Mouse (Mus musculus) lung, adult 2 months (tissue): ENCODE results near the gene Sap30. TPM values are rescaled to one million over a fixed set of nuclear protein-coding genes. Genes with fewer than 3 reads are reported as not detected.
"Not testable (repeated sequence)": the region's sequence is repeated elsewhere in the genome, so short reads cannot be mapped to it uniquely, and the experiment has no call there.

ENCODE experiments used
- DNase-seq: peaks from one replicate; pipeline ENCODE4 v3.0.0; 2022
- H3K4me1 ChIP-seq: fragments of 200-500 bp; 2 replicates; pipeline ENCODE4 v1.6.1; 2011; ENCODE audit warnings: low read length; ENCODE audit not compliant: control insufficient read depth, insufficient read depth
- H3K4me3 ChIP-seq: fragments of 200-500 bp; replicated peaks from 2 replicates; pipeline ENCODE3; 2011; ENCODE audit warnings: low read depth, mild to moderate bottlenecking, control low read depth, low read length; ENCODE audit errors: extremely low read depth
- CTCF ChIP-seq: fragments of 200-500 bp; IDR thresholded peaks from 2 replicates; pipeline ENCODE4 v1.5.1; 2011; ENCODE audit warnings: mild to moderate bottlenecking, low read length, control low read depth; ENCODE audit not compliant: insufficient read depth
- POLR2A ChIP-seq: fragments of 200-500 bp; IDR thresholded peaks from 2 replicates; pipeline ENCODE4 v1.6.1; 2011; ENCODE audit warnings: low read depth, mild to moderate bottlenecking, control low read depth, low read length, borderline replicate concordance; ENCODE audit errors: extremely low read depth
- WGBS: fragments of 180-500 bp; shearing (Covaris S2); methylation state at CpG from one replicate; pipeline ENCODE4 v1.1.7; 2018; 5-methylcytosine and 5-hydroxymethylcytosine counted together
- polyA plus RNA-seq: library from polyadenylated mRNA; depleted of rRNA; stranded (reverse); fragments of >200 nt; gene quantifications from 2 replicates; pipeline ENCODE4 v1.2.3, GENCODE M21; 2012; rRNA removed

Gene Sap30
- polyA plus RNA-seq, 1 experiment = 6.3 TPM

DNA sequence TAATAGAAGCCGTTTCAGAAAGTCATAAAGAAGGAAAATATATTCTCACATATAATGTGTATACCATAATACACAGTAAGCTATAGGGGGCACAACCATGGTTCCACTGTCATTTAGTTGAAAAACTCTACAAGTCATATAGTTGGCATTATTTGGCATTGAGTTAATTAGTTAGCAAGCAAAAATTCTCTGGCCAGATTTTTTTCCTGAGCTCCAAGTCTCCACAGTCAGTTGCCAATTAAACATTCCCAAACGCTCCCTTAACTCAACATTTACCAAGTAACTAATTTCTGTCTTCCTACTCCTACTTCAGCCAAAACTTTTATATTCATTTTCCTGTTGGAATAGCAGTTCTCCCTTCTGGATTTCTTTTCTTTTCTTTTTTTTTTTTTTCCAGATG lies 34.3 kb downstream of the Sap30 start:
- Histone ChIP-seq H3K4me1 (no peaks in the 10 kb centered on the region), H3K4me3 (no peak overlapping the region)
- TF ChIP-seq POLR2A (no peak), CTCF (no peak)
- WGBS = 76% methylated on average over 2 of the region's 2 CpGs
- no peak for DNase-seq

DNA sequence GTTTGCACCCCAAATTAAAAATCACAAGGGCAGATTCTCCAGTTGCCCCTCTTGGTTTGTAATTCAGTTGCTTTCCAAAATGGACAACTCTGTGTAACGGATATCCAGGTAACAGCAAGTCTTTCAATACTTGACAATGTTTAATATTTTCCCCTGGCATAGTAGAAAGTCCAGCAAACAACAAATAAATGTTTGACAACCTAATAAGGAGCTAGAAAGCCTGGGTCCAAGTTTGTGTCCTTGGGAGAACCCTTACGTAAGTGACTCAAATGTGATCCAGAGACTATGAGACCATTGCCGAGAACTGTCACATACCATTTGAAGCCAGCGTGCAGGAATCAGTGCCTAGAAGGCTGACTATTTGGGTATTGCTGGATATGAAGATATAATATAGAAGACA lies 35.8 kb downstream of the Sap30 start:
- WGBS = 91% methylated on average over 4 of the region's 4 CpGs

DNA sequence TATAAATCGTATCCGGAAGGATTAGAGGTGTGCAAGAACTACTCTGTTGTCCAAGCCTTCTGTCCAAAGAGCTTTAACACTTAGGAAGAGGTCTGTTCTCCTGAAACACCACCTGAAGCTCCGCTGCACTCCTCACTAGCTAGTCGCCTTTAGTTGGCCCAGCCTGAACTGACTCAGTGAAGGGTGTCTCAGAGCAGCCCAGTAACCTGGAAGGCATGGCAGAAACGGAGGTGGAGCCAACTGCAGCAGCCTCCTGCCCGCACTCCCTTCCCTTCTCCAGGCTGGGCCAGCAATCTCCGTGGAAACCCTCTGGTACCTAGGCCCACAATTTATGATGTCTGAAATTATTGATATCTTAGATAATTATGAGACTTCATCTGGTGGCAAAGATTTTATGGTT lies 36.9 kb downstream of the Sap30 start:
- H3K4me3 ChIP-seq = no peak overlapping the region
- H3K4me1 ChIP-seq = no peaks in the 10 kb centered on the region
- TF ChIP-seq CTCF (no peak), POLR2A (no peak)
- DNase-seq = no peak
- WGBS = 85% methylated on average over 7 of the region's 7 CpGs

More for the DNA sequence above, 35.8 kb downstream of the Sap30 start:
- DNase-seq = no peak
- TF ChIP-seq POLR2A (no peak), CTCF (no peak)
- Histone ChIP-seq H3K4me3 (no peak overlapping the region), H3K4me1 (no peaks in the 10 kb centered on the region)

GRCm38 (mm10) chr8:57445901-57446300 lies 41.8 kb downstream of the Sap30 start:
- H3K4me1 ChIP-seq, H3K4me3 ChIP-seq, DNase-seq: not testable (repeated sequence)
- 74% methylated on average over 5 of the region's 5 CpGs for WGBS

DNA sequence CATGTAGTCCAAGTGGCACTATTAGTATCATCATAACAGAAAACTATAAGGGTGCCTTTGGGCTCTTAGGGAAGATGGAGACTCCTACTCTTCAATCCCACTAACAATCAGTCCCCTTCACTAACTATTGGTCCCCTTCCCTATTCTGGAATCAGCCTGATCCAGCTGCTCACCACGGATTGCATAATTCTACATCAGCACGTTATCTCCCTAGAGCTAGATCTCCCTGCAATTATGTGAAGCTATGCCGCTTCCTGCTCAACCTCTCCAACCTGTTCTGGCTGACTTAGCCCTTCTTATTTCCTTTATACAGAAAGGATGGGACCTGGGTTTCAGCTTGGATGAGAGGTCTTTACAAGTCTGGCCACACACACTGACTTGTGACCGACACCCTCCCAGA lies 44.4 kb downstream of the Sap30 start:
- H3K4me1 ChIP-seq = no peaks in the 10 kb centered on the region
- WGBS = 65% methylated on average over 4 of the region's 4 CpGs
- H3K4me3 ChIP-seq = no peak overlapping the region
- DNase-seq = no peak
- TF ChIP-seq POLR2A = no peak
- no peak for TF ChIP-seq CTCF

GRCm38 (mm10) chr8:57441556-57441955 lies 46.1 kb downstream of the Sap30 start:
- 86% methylated on average over 5 of the region's 5 CpGs for WGBS
- DNase-seq = no peak
- no peak overlapping the region for H3K4me3 ChIP-seq
- TF ChIP-seq CTCF = no peak
- TF ChIP-seq POLR2A = no peak
- no peaks in the 10 kb centered on the region for H3K4me1 ChIP-seq

- 44% methylated on average over 4 of the region's 4 CpGs for WGBS
- Histone ChIP-seq H3K4me3 (no peak overlapping the region), H3K4me1 (no peaks in the 10 kb centered on the region)
- DNase-seq = no peak
- TF ChIP-seq CTCF (no peak), POLR2A (no peak)
These were observed 46.5 kb downstream of the Sap30 start for GRCm38 (mm10) chr8:57441131-57441530.

GRCm38 (mm10) chr8:57436437-57436796 lies 51.2 kb downstream of the Sap30 start:
- Histone ChIP-seq H3K4me3 (no peak overlapping the region), H3K4me1 (no peaks in the 10 kb centered on the region)
- 86% methylated on average over 9 of the region's 9 CpGs for WGBS
- no peak for DNase-seq
- TF ChIP-seq POLR2A (no peak), CTCF (no peak)

DNA sequence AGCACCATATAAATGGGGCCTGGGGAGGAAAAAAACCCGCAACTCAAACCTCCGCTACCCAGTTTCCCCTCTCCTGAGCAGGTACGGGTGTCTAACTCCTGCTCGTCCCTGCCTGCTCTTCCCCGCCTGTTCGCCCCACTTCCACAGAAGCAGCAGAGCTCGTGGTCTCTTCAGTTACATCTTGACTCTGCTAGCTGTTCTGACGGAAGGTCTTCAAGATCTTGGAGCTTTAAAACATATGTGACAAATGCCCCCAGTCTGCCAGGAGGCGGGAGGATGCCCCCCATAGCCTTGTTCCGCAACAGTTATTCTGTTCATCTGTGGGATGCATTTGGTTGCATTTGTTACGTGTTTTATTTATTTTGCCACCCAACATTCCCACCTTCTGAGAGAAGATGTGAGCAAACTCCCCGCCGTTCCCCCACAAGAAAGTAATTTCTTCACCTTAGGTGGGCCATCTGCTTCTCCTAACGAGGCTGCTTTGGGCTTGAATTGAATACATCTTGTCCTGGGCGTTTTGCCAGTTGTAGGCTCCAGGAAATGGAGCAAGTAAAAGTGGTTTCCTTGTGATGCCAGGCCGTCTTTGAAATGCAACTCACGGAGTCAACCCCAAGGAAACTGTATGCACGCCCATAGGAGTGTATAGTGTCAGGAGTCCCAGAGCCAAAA lies 51.8 kb downstream of the Sap30 start:
- TF ChIP-seq POLR2A (no peak), CTCF (no peak)
- Histone ChIP-seq H3K4me1 (no peaks in the 10 kb centered on the region), H3K4me3 (no peak overlapping the region)
- DNase-seq = no peak
- WGBS = 38% methylated on average over 18 of the region's 18 CpGs

DNA sequence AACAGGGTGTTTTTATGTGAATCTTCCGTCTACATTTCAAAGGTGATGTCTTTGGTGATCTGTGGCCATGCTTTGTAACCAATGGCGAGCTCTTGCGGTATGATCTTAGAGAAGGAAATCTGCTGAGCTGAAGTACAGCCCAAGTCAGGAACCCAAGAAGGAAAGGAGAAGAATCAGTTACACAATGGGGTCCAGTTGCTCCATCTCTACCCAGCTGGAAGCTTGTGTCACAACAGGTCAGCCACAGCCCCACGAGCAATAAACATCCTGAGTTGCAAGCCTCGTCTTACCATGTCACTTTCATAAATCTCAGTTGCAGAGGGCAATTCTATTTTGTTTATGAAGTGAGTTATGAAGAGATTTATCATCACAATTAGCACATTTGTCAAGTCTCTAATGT lies 54.9 kb downstream of the Sap30 start:
- DNase-seq = no peak
- TF ChIP-seq CTCF (no peak), POLR2A (no peak)
- H3K4me3 ChIP-seq = no peak overlapping the region
- WGBS = 61% methylated on average over 5 of the region's 5 CpGs
- peaks cover 2% of the 10 kb centered on the region; the same call in 1 of the 2 replicates for H3K4me1 ChIP-seq

Other genes starting within 250 kb of the Sap30 start
- 0.21 and 0.28 TPM in 2 replicates for gene Hand2, start 166.9 kb downstream of the Sap30 start, polyA plus RNA-seq
- 0.64 and 0.68 TPM in 2 replicates for gene Scrg1, start 31.9 kb downstream of the Sap30 start, polyA plus RNA-seq
- 4.0 and 5.8 TPM in 2 replicates for gene Hmgb2, start 24.0 kb upstream of the Sap30 start, polyA plus RNA-seq
- 2.0 and 2.1 TPM in 2 replicates for gene Galnt7, start 165.2 kb upstream of the Sap30 start, polyA plus RNA-seq